Mouse (Mus musculus) kidney, postnatal 0 days (tissue): ENCODE measurements around the gene Lefty2. TPM values are rescaled to one million over a fixed set of nuclear protein-coding genes. Genes with fewer than 3 reads are reported as not detected.

ENCODE experiments used
- ATAC-seq: fragments of 200-750 bp; cut with Nextera tagmentation; replicated peaks from 2 replicates; pipeline ENCODE4 v1.8.0; 2017; ENCODE audit warnings: low read depth, moderate number of reproducible peaks, moderate TSS enrichment, moderate library complexity; ENCODE audit not compliant: low FRiP score
- DNase-seq: peaks from one replicate; pipeline ENCODE4 v3.0.0-alpha.2; 2016; ENCODE audit warnings: low spot score
- H3K27ac ChIP-seq: fragments of 300-500 bp; sonication (generic); 2 replicates; pipeline ENCODE4 v1.5.1; 2014; ENCODE audit warnings: mild to moderate bottlenecking
- H3K27me3 ChIP-seq: fragments of 300-500 bp; sonication (generic); 2 replicates; pipeline ENCODE4 v1.6.1; 2014; ENCODE audit warnings: low read length, mixed read lengths; ENCODE audit not compliant: insufficient read depth
- H3K36me3 ChIP-seq: fragments of 300-500 bp; sonication (generic); 2 replicates; pipeline ENCODE4 v1.6.1; 2014; ENCODE audit warnings: low read length, mixed read lengths; ENCODE audit not compliant: insufficient read depth
- H3K4me1 ChIP-seq: fragments of 300-500 bp; sonication (generic); replicated peaks from 2 replicates; pipeline ENCODE4 v1.6.1; 2014; ENCODE audit warnings: antibody characterized with exemption, low read length, mixed read lengths; ENCODE audit not compliant: insufficient read depth
- H3K4me2 ChIP-seq: fragments of 300-500 bp; sonication (generic); 2 replicates; pipeline ENCODE4 v1.6.1; 2014; ENCODE audit warnings: mild to moderate bottlenecking, low read length, moderate library complexity, mixed read lengths
- H3K4me3 ChIP-seq: fragments of 300-500 bp; sonication (generic); replicated peaks from 2 replicates; pipeline ENCODE4 v1.5.1; 2014; ENCODE audit warnings: low read depth, low read length
- H3K9ac ChIP-seq: fragments of 300-500 bp; sonication (generic); 2 replicates; pipeline ENCODE4 v1.6.1; 2014; ENCODE audit warnings: low read depth, low read length
- H3K9me3 ChIP-seq: fragments of 300-500 bp; sonication (generic); replicated peaks from 2 replicates; pipeline ENCODE4 v1.6.1; 2016; ENCODE audit warnings: low read length, inconsistent platforms, mixed read lengths
- CTCF ChIP-seq: IDR thresholded peaks from 2 replicates; pipeline ENCODE4 v1.5.1; 2016; ENCODE audit warnings: antibody characterized with exemption, low read depth, mild to moderate bottlenecking, moderate library complexity
- WGBS: fragments of 180-500 bp; shearing (Covaris S2); extraction: QIAGEN DNeasy Blood & Tissue Kit; methylation state at CpG from one replicate; pipeline ENCODE4 v1.1.7; 2014; 5-methylcytosine and 5-hydroxymethylcytosine counted together
- polyA plus RNA-seq: library from polyadenylated mRNA; unstranded; fragments of >200 nt; fragmentation: Nextera tagmentation; extraction: Ambion mirVana; gene quantifications from 2 replicates; pipeline ENCODE4 v1.2.1, GENCODE M21; 2015

Gene Lefty2
- polyA plus RNA-seq, 1 experiment from 2014 or later = 0.39 TPM

DNA sequence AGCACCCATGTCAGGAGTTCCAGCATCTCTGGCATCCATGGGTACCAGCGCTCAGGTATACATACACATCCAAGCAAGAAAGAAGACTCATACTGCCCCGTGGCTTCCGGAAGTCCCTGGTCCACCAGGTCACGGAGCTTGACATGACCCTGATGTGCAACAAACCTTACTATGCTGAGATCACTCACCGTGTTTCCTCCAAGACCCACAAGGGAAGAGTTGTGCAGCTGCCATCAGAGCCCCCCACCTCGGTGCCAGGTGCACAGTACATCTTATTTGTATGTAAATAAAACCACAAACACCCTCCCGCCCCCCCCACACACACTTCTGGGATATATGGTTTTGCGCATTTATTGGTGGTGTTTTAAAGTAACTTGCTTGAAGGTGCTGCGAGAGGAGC is 17.8 kb upstream of the Lefty2 start:
- DNase-seq (no peak), ATAC-seq (no peak)
- 80% methylated on average over 9 of the region's 9 CpGs for WGBS
- no peak overlapping the region for H3K27ac ChIP-seq
- no peak for TF ChIP-seq CTCF
- H3K36me3 ChIP-seq = no peaks in the 10 kb centered on the region
- no peak overlapping the region for H3K9ac ChIP-seq
- H3K4me3 ChIP-seq = no peak overlapping the region
- no peak overlapping the region for H3K4me2 ChIP-seq
- no peaks in the 10 kb centered on the region for H3K9me3 ChIP-seq
- no peaks in the 10 kb centered on the region for H3K27me3 ChIP-seq
- H3K4me1 ChIP-seq = no peaks in the 10 kb centered on the region

DNA sequence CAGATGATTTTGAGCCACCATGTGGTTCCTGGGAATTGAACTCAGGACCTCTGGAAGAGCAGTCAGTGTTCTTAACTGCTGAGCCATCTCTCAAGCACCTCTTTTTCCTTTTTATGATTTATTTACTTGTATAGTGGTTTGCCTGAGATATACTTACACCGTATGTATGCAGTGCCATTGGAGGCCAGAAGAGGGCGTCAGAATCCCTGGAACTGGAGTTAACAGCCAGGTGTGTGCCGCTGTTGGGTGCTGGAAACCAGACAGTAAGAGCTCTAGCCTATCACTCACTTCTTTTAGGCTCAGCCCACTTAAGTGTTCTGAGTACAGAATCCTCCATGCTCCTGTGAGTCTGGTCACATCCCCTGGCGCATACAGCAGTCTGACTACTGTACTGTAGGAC is 15.4 kb upstream of the Lefty2 start:
- Histone ChIP-seq H3K27me3 (no peaks in the 10 kb centered on the region), H3K9ac (no peak overlapping the region), H3K27ac (no peak overlapping the region), H3K4me3 (no peak overlapping the region), H3K4me2 (no peak overlapping the region), H3K36me3 (no peaks in the 10 kb centered on the region), H3K4me1 (no peaks in the 10 kb centered on the region), H3K9me3 (no peaks in the 10 kb centered on the region)
- TF ChIP-seq CTCF = no peak; the same call in 1 of the 2 replicates
- WGBS = 73% methylated on average over 4 of the region's 4 CpGs
- ATAC-seq (no peak), DNase-seq (no peak)

DNA sequence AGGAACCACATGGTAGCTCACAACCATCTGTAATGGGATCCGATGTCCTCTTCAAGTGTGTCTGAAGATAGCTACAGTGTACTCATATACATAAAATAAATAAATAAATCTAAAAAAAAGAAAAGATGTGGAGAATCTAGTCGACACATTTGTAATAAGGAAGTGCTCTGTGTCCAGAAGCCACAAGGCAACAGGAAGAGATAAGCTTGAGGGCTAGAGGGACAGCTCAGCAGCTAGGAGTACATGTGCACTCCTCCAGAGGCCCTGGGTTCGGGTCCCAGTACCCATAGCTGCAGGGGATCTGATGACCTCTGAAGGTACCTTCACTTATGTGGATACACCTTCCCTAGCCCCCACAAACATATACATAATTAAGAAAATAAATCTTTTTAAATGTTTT is 11.1 kb upstream of the Lefty2 start:
- Histone ChIP-seq H3K27me3 (no peaks in the 10 kb centered on the region), H3K4me1 (no peaks in the 10 kb centered on the region), H3K9ac (no peak overlapping the region), H3K27ac (no peak overlapping the region), H3K4me2 (no peak overlapping the region), H3K9me3 (no peaks in the 10 kb centered on the region), H3K36me3 (no peaks in the 10 kb centered on the region), H3K4me3 (no peak overlapping the region)
- ATAC-seq = no peak
- DNase-seq = no peak
- 66% methylated on average over 3 of the region's 3 CpGs for WGBS
- TF ChIP-seq CTCF = no peak

- no peak overlapping the region for H3K27ac ChIP-seq
- no peak for TF ChIP-seq CTCF
- no peak for ATAC-seq
- 27% methylated on average over 7 of the region's 7 CpGs for WGBS
- H3K9me3 ChIP-seq = no peaks in the 10 kb centered on the region
- H3K4me1 ChIP-seq = no peaks in the 10 kb centered on the region
- no peak overlapping the region for H3K4me3 ChIP-seq
- no peak for DNase-seq
- H3K4me2 ChIP-seq = no peak overlapping the region
- no peaks in the 10 kb centered on the region for H3K36me3 ChIP-seq
- H3K27me3 ChIP-seq = no peaks in the 10 kb centered on the region
- no peak overlapping the region for H3K9ac ChIP-seq
Measured at GRCm38 (mm10) chr1:180883731-180884130, 9.2 kb upstream of the Lefty2 start.

GRCm38 (mm10) chr1:180884484-180884883 is 8.4 kb upstream of the Lefty2 start:
- no peak overlapping the region for H3K9ac ChIP-seq
- WGBS = 68% methylated on average over 9 of the region's 9 CpGs
- H3K27me3 ChIP-seq = no peaks in the 10 kb centered on the region
- TF ChIP-seq CTCF = no peak
- H3K27ac ChIP-seq = no peak overlapping the region
- 0 out of 2 replicates have a peak, but pooled peaks cover 5% of the 10 kb centered on the region for H3K4me1 ChIP-seq
- no peak for ATAC-seq
- no peak overlapping the region for H3K4me2 ChIP-seq
- H3K36me3 ChIP-seq = no peaks in the 10 kb centered on the region
- no peak for DNase-seq
- no peaks in the 10 kb centered on the region for H3K9me3 ChIP-seq
- H3K4me3 ChIP-seq = no peak overlapping the region

GRCm38 (mm10) chr1:180888556-180889042 is 4.3 kb upstream of the Lefty2 start:
- 7% methylated on average over 13 of the region's 13 CpGs for WGBS
- Histone ChIP-seq H3K4me2 (peak overlapping the region; percentile 48), H3K9ac (peak overlapping the region; percentile 15; the same call in 1 of the 2 replicates), H3K4me3 (peak overlapping the region; percentile 9; the same call in 1 of the 2 replicates), H3K27me3 (peaks cover 8% of the 10 kb centered on the region; the same call in 1 of the 2 replicates), H3K4me1 (0 out of 2 replicates have a peak, but pooled peaks cover 5% of the 10 kb centered on the region), H3K36me3 (no peaks in the 10 kb centered on the region), H3K27ac (no peak overlapping the region; the same call in 1 of the 2 replicates), H3K9me3 (no peaks in the 10 kb centered on the region)
- TF ChIP-seq CTCF = no peak
- peak; percentile 56 for ATAC-seq
- peak; percentile 86 for DNase-seq

DNA sequence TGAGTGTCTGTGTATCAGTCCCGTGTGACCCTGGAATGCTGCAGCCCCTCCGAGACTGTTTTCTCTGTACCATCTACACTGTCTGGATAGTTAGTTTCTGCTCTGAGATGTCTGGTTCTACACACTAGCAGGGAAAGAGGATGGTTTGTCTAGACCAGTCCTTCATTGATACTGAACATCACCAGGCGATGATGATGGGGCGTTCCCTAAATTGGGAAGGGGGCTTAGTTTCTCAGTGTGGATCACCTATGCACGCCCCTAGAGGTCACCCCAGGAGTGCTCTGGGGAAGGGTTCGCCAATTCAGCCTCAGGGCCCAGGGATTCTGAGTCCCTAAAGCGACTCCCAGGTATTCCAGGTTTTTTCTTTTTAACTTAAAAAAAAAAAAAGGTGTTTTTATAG is 3.7 kb upstream of the Lefty2 start:
- Histone ChIP-seq H3K4me1 (0 out of 2 replicates have a peak, but pooled peaks cover 5% of the 10 kb centered on the region), H3K36me3 (no peaks in the 10 kb centered on the region), H3K9me3 (no peaks in the 10 kb centered on the region), H3K27me3 (peaks cover 8% of the 10 kb centered on the region; the same call in 1 of the 2 replicates), H3K9ac (0 out of 2 replicates have a peak overlapping the region, but pooled peaks have one; percentile 15), H3K4me2 (0 out of 2 replicates have a peak overlapping the region, but pooled peaks have one; percentile 48), H3K27ac (peak overlapping the region; percentile 36; the same call in 1 of the 2 replicates), H3K4me3 (no peak overlapping the region)
- no peak for TF ChIP-seq CTCF
- WGBS = 45% methylated on average over 7 of the region's 7 CpGs
- DNase-seq (no peak), ATAC-seq (no peak)
